Mouse (Mus musculus) intestine, postnatal 0 days (tissue): ENCODE data around the gene Arid3a. TPM values are rescaled to one million over a fixed set of nuclear protein-coding genes. Genes with fewer than 3 reads are reported as not detected.

ENCODE experiments used
- ATAC-seq: fragments of 200-750 bp; cut with Nextera tagmentation; 2 replicates; pipeline ENCODE4 v1.8.0; 2017; ENCODE audit warnings: mild to moderate bottlenecking, moderate TSS enrichment, moderate library complexity
- H3K27ac ChIP-seq: fragments of 300-500 bp; sonication (generic); 2 replicates; pipeline ENCODE4 v1.5.1; 2014; ENCODE audit warnings: mild to moderate bottlenecking, low read depth, low read length, moderate library complexity
- H3K27me3 ChIP-seq: fragments of 300-500 bp; sonication (generic); replicated peaks from 2 replicates; pipeline ENCODE4 v1.6.1; 2014; ENCODE audit warnings: low read length, mixed read lengths; ENCODE audit not compliant: control insufficient read depth, insufficient read depth
- H3K36me3 ChIP-seq: fragments of 300-500 bp; sonication (generic); 2 replicates; pipeline ENCODE4 v1.6.1; 2014; ENCODE audit warnings: mild to moderate bottlenecking, moderate library complexity; ENCODE audit not compliant: control insufficient read depth, insufficient read depth
- H3K4me1 ChIP-seq: fragments of 300-500 bp; sonication (generic); replicated peaks from 2 replicates; pipeline ENCODE4 v1.6.1; 2014; ENCODE audit warnings: antibody characterized with exemption, low read length, mixed read lengths; ENCODE audit not compliant: control insufficient read depth, insufficient read depth
- H3K4me2 ChIP-seq: fragments of 300-500 bp; sonication (generic); replicated peaks from 2 replicates; pipeline ENCODE4 v1.6.1; 2014; ENCODE audit warnings: low read depth, mild to moderate bottlenecking, moderate library complexity
- H3K4me3 ChIP-seq: fragments of 300-500 bp; sonication (generic); 2 replicates; pipeline ENCODE4 v1.5.1; 2014; ENCODE audit warnings: low read depth, low read length
- H3K9ac ChIP-seq: fragments of 300-500 bp; sonication (generic); 2 replicates; pipeline ENCODE4 v1.6.1; 2014; ENCODE audit warnings: mild to moderate bottlenecking, low read depth, low read length
- H3K9me3 ChIP-seq: fragments of 300-500 bp; sonication (generic); 2 replicates; pipeline ENCODE4 v1.6.1; 2016; ENCODE audit warnings: mixed run types; ENCODE audit not compliant: control insufficient read depth
- CTCF ChIP-seq: sonication (generic); IDR thresholded peaks from 2 replicates; pipeline ENCODE4 v1.5.1; 2016; ENCODE audit warnings: low read depth, mild to moderate bottlenecking, control low read depth, antibody characterized with exemption, moderate library complexity
- WGBS: fragments of 180-500 bp; shearing (Covaris S2); extraction: QIAGEN DNeasy Blood & Tissue Kit; methylation state at CpG from one replicate; pipeline ENCODE4 v1.1.7; 2014; 5-methylcytosine and 5-hydroxymethylcytosine counted together
- polyA plus RNA-seq: library from polyadenylated mRNA; unstranded; fragments of >200 nt; fragmentation: Nextera tagmentation; extraction: Ambion mirVana; gene quantifications from 2 replicates; pipeline ENCODE4 v1.2.1, GENCODE M21; 2015

Arid3a gene
- polyA plus RNA-seq, 1 experiment from 2014 or later = 8.7 TPM

GRCm38 (mm10) chr10:79969124-79969568 is 42.3 kb downstream of the Arid3a start:
- no peak for ATAC-seq
- Histone ChIP-seq H3K4me3 (no peak overlapping the region), H3K9me3 (no peaks in the 10 kb centered on the region), H3K27ac (no peak overlapping the region), H3K4me1 (no peaks in the 10 kb centered on the region), H3K36me3 (peaks cover 35% of the 10 kb centered on the region), H3K9ac (no peak overlapping the region), H3K4me2 (no peak overlapping the region), H3K27me3 (peaks cover 23% of the 10 kb centered on the region)
- peak; percentile 21; the same call in 1 of the 2 replicates for TF ChIP-seq CTCF
- 19% methylated on average over 3 of the region's 3 CpGs for WGBS

- 6% methylated on average over 47 of the region's 47 CpGs for WGBS
- no peak within 1 kb of the TSS for H3K27ac ChIP-seq
- peak within 1 kb of the TSS; percentile 29 for H3K4me3 ChIP-seq
- H3K4me1 ChIP-seq = no peaks in the 10 kb centered on the region
- H3K27me3 ChIP-seq = peaks cover 23% of the 10 kb centered on the region
- no peaks in the 10 kb centered on the region for H3K9me3 ChIP-seq
- H3K4me2 ChIP-seq = peak within 1 kb of the TSS; percentile 58
- H3K9ac ChIP-seq = 0 out of 2 replicates have a peak within 1 kb of the TSS, but pooled peaks have one; percentile 17
- TF ChIP-seq CTCF = no peak
- peaks cover 28% of the 10 kb centered on the region for H3K36me3 ChIP-seq
- no peak for ATAC-seq
These were observed 43.8 kb downstream of the Arid3a start, which contains the start of gene Grin3b for GRCm38 (mm10) chr10:79970415-79971182. Gene Grin3b (plus strand): TSS chr10:79970715.

GRCm38 (mm10) chr10:79971183-79971497 is 44.3 kb downstream of the Arid3a start:
- WGBS = 5% methylated on average over 21 of the region's 21 CpGs
- H3K4me3 ChIP-seq = peak overlapping the region; percentile 29
- peaks cover 28% of the 10 kb centered on the region for H3K36me3 ChIP-seq
- H3K4me1 ChIP-seq = no peaks in the 10 kb centered on the region
- H3K4me2 ChIP-seq = peak overlapping the region; percentile 58
- H3K27ac ChIP-seq = no peak overlapping the region
- peaks cover 23% of the 10 kb centered on the region for H3K27me3 ChIP-seq
- no peak for TF ChIP-seq CTCF
- H3K9me3 ChIP-seq = no peaks in the 10 kb centered on the region
- H3K9ac ChIP-seq = 0 out of 2 replicates have a peak overlapping the region, but pooled peaks have one; percentile 17
- ATAC-seq = no peak

GRCm38 (mm10) chr10:79972831-79973230 is 46.0 kb downstream of the Arid3a start:
- H3K27ac ChIP-seq = no peak overlapping the region
- H3K4me3 ChIP-seq = no peak overlapping the region
- H3K9me3 ChIP-seq = no peaks in the 10 kb centered on the region
- H3K4me2 ChIP-seq = no peak overlapping the region
- TF ChIP-seq CTCF = no peak
- H3K9ac ChIP-seq = no peak overlapping the region
- peaks cover 28% of the 10 kb centered on the region for H3K36me3 ChIP-seq
- no peaks in the 10 kb centered on the region for H3K4me1 ChIP-seq
- no peak for ATAC-seq
- peaks cover 23% of the 10 kb centered on the region for H3K27me3 ChIP-seq
- WGBS = 59% methylated on average over 14 of the region's 14 CpGs

GRCm38 (mm10) chr10:79974087-79974486 is 47.2 kb downstream of the Arid3a start:
- no peaks in the 10 kb centered on the region for H3K9me3 ChIP-seq
- H3K27ac ChIP-seq = no peak overlapping the region
- ATAC-seq = no peak
- no peak overlapping the region for H3K9ac ChIP-seq
- peaks cover 23% of the 10 kb centered on the region for H3K27me3 ChIP-seq
- WGBS = 91% methylated on average over 21 of the region's 21 CpGs
- no peak overlapping the region for H3K4me3 ChIP-seq
- no peak overlapping the region for H3K4me2 ChIP-seq
- peaks cover 39% of the 10 kb centered on the region for H3K36me3 ChIP-seq
- H3K4me1 ChIP-seq = no peaks in the 10 kb centered on the region
- TF ChIP-seq CTCF = no peak

GRCm38 (mm10) chr10:79974668-79975067 is 47.8 kb downstream of the Arid3a start:
- H3K4me2 ChIP-seq = no peak overlapping the region
- no peaks in the 10 kb centered on the region for H3K9me3 ChIP-seq
- no peak for ATAC-seq
- no peak overlapping the region for H3K27ac ChIP-seq
- H3K36me3 ChIP-seq = peaks cover 44% of the 10 kb centered on the region
- TF ChIP-seq CTCF = no peak
- 86% methylated on average over 8 of the region's 8 CpGs for WGBS
- H3K4me1 ChIP-seq = no peaks in the 10 kb centered on the region
- peaks cover 23% of the 10 kb centered on the region for H3K27me3 ChIP-seq
- no peak overlapping the region for H3K4me3 ChIP-seq
- H3K9ac ChIP-seq = no peak overlapping the region
